Mouse (Mus musculus): ENCODE results near the gene Pak1ip1.

Pak1ip1 gene

DNA sequence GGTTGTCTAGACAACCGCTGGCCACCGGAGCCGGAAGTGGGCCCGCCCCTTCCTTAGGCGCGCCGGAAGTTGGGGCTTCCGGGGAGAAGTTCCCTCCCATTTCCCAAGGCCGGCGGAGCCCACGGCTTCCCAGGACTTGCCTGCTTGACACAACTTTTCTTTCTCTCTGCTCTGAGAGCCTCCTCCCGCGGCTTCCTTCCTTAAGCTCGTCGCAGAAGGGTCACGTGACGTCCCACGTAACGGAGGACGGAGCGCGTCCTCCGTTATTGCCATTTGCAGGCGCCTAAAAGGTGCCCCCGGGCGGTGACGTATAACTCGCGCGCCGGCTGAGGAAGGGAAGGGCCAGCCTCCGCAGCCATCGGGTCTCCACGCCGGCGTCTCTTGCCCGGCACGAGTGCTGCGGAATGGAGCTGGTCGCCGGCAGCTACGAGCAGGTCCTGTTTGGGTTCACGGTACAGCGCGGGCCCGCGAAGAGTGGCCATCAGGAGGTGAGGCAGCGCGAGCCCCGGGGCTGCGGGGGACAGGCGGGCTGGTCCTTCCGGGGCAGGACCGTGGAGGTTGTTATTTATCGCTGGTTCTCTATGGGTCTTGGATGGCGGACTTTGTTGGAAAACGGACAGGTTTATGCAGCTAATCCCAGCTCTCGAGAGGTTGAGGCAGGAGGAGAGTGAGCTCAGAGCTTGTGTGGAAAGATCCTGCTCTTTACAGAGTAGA, at the start of gene Pak1ip1:
TSS of gene Pak1ip1 (plus strand) at position 98 of the 714 bp plus-strand sequence.
- DNase-seq (ENCODE audit: low read depth, low spot score) = peak; percentile 94
- no peaks in the 10 kb centered on the region for H3K27me3 ChIP-seq (ENCODE audit: control insufficient read depth, insufficient read depth, low read length, poor library complexity, severe bottlenecking)
- H3K36me3 ChIP-seq (ENCODE audit: control insufficient read depth, insufficient read depth, low read length, poor library complexity, severe bottlenecking) = peaks cover 4% of the 10 kb centered on the region; the same call in 1 of the 2 replicates

GRCm38 (mm10) chr13:40951386-40951976, 49.3 kb upstream of the Pak1ip1 start:
- Histone ChIP-seq H3K27me3 (ENCODE audit: control insufficient read depth, insufficient read depth, low read length, poor library complexity, severe bottlenecking) (no peaks in the 10 kb centered on the region), H3K36me3 (ENCODE audit: control insufficient read depth, insufficient read depth, low read length, poor library complexity, severe bottlenecking) (no peaks in the 10 kb centered on the region)
- no peak for DNase-seq (ENCODE audit: low read depth, low spot score)

GRCm38 (mm10) chr13:40953231-40953630, 47.6 kb upstream of the Pak1ip1 start:
- no peaks in the 10 kb centered on the region for H3K27me3 ChIP-seq (ENCODE audit: control insufficient read depth, insufficient read depth, low read length, poor library complexity, severe bottlenecking)
- DNase-seq (ENCODE audit: low read depth, low spot score) = no peak

DNA sequence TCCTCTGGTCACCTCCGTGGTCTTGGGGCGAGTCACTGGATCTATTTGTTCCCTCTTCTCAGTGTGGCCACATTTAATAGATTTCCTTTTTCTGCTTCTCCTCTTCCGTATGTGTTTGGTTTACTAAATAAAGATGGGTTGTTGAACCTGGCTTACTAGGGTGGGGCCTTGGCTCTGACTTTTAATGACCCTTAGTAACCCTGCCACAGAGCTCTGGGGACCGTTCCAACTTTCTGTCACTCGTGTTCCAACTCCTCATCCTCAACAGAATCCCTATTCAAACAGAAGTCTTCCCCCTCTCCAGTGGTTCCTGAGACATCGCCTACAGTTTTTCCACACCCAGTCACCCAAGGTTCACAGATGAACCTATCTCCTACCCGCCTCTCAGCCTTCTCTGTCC, 45.0 kb upstream of the Pak1ip1 start:
- no peak for DNase-seq (ENCODE audit: low read depth, low spot score)
- Histone ChIP-seq H3K36me3 (ENCODE audit: control insufficient read depth, insufficient read depth, low read length, poor library complexity, severe bottlenecking) (no peaks in the 10 kb centered on the region), H3K27me3 (ENCODE audit: control insufficient read depth, insufficient read depth, low read length, poor library complexity, severe bottlenecking) (no peaks in the 10 kb centered on the region)

More at GRCm38 (mm10) chr13:40953231-40953630, 47.6 kb upstream of the Pak1ip1 start:
- no peaks in the 10 kb centered on the region for H3K36me3 ChIP-seq (ENCODE audit: control insufficient read depth, insufficient read depth, low read length, poor library complexity, severe bottlenecking)

- DNase-seq (ENCODE audit: low read depth, low spot score) = no peak
- Histone ChIP-seq H3K27me3 (ENCODE audit: control insufficient read depth, insufficient read depth, low read length, poor library complexity, severe bottlenecking) (no peaks in the 10 kb centered on the region), H3K36me3 (ENCODE audit: control insufficient read depth, insufficient read depth, low read length, poor library complexity, severe bottlenecking) (no peaks in the 10 kb centered on the region)
Observed at GRCm38 (mm10) chr13:40967609-40968008, 33.2 kb upstream of the Pak1ip1 start.

GRCm38 (mm10) chr13:40968564-40968963, 32.3 kb upstream of the Pak1ip1 start:
- Histone ChIP-seq H3K27me3 (ENCODE audit: control insufficient read depth, insufficient read depth, low read length, poor library complexity, severe bottlenecking) (no peaks in the 10 kb centered on the region), H3K36me3 (ENCODE audit: control insufficient read depth, insufficient read depth, low read length, poor library complexity, severe bottlenecking) (no peaks in the 10 kb centered on the region)
- DNase-seq (ENCODE audit: low read depth, low spot score) = peak; percentile 2

GRCm38 (mm10) chr13:40969761-40970390, 30.9 kb upstream of the Pak1ip1 start:
- H3K36me3 ChIP-seq (ENCODE audit: control insufficient read depth, insufficient read depth, low read length, poor library complexity, severe bottlenecking) = no peaks in the 10 kb centered on the region
- DNase-seq (ENCODE audit: low read depth, low spot score) = no peak
- no peaks in the 10 kb centered on the region for H3K27me3 ChIP-seq (ENCODE audit: control insufficient read depth, insufficient read depth, low read length, poor library complexity, severe bottlenecking)

GRCm38 (mm10) chr13:40971261-40971660, 29.6 kb upstream of the Pak1ip1 start:
- Histone ChIP-seq H3K36me3 (ENCODE audit: control insufficient read depth, insufficient read depth, low read length, poor library complexity, severe bottlenecking) (no peaks in the 10 kb centered on the region), H3K27me3 (ENCODE audit: control insufficient read depth, insufficient read depth, low read length, poor library complexity, severe bottlenecking) (no peaks in the 10 kb centered on the region)
- DNase-seq (ENCODE audit: low read depth, low spot score) = no peak

DNA sequence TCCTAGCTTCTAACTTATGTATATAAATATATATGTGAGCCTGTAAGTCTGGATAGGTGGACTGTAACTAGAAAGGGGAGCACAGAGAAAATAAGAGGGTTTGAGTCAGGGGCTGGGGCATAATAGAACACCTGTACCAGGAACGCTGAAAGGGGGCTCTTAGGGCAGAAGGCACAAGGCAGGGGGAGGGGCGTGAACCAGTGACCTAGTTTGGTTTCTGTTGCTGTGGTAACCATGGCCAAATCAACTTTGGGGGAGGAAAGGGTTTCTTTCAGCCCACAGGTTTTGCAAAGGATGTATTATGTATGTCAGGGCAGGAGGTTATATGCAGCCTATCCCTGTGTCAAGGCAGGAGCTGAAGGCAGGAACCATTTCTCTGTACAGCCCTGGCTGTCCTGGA, 29.0 kb upstream of the Pak1ip1 start:
- DNase-seq (ENCODE audit: low read depth, low spot score) = no peak

GRCm38 (mm10) chr13:40972976-40973375, 27.8 kb upstream of the Pak1ip1 start:
- H3K27me3 ChIP-seq (ENCODE audit: control insufficient read depth, insufficient read depth, low read length, poor library complexity, severe bottlenecking) = no peaks in the 10 kb centered on the region
- no peaks in the 10 kb centered on the region for H3K36me3 ChIP-seq (ENCODE audit: control insufficient read depth, insufficient read depth, low read length, poor library complexity, severe bottlenecking)
- no peak for DNase-seq (ENCODE audit: low read depth, low spot score)

More for the DNA sequence above, 29.0 kb upstream of the Pak1ip1 start:
- Histone ChIP-seq H3K27me3 (ENCODE audit: control insufficient read depth, insufficient read depth, low read length, poor library complexity, severe bottlenecking) (no peaks in the 10 kb centered on the region), H3K36me3 (ENCODE audit: control insufficient read depth, insufficient read depth, low read length, poor library complexity, severe bottlenecking) (no peaks in the 10 kb centered on the region)

DNA sequence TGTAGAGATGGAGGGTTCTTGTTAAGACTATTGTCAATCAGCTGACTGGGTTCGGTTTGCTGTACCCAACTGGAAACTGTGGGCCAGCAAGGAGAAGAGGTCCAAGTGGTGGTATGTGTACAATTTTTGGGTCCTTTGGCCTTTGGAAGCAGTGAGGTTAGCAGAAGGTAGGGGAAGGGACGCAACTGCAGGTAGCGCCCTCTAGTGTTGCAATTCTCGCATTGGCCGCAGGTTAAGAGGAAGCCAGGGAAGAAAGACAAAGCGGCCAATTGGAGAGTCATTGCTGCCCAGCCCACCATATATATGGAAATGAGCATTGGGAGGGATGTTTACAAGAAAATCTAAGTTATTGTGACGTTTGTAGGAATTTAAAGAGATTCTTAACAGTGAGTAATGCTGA, 23.2 kb upstream of the Pak1ip1 start:
- peak; percentile 55 for DNase-seq (ENCODE audit: low read depth, low spot score)
- Histone ChIP-seq H3K27me3 (ENCODE audit: control insufficient read depth, insufficient read depth, low read length, poor library complexity, severe bottlenecking) (no peaks in the 10 kb centered on the region), H3K36me3 (ENCODE audit: control insufficient read depth, insufficient read depth, low read length, poor library complexity, severe bottlenecking) (no peaks in the 10 kb centered on the region)

DNA sequence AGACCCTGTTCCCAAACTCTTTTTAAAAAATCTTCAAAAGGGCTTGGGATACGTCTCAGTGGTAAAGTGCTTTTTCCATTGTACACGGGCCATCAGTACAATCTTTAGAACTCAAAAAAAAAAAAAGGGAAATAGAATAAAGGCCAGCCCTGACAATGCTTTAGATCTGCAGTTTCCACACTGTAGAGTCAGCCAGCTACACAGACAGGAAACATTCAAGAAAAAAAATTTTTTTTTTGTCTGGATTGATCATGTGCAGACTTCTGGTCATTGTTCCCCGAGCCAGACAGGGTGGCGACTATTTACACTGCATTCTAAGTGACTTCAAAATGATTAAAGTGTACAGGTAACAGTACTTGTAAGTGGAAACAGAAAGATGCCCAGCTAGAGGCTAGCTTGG, 22.2 kb upstream of the Pak1ip1 start:
- no peak for DNase-seq (ENCODE audit: low read depth, low spot score)
- Histone ChIP-seq H3K36me3 (ENCODE audit: control insufficient read depth, insufficient read depth, low read length, poor library complexity, severe bottlenecking) (no peaks in the 10 kb centered on the region), H3K27me3 (ENCODE audit: control insufficient read depth, insufficient read depth, low read length, poor library complexity, severe bottlenecking) (no peaks in the 10 kb centered on the region)

DNA sequence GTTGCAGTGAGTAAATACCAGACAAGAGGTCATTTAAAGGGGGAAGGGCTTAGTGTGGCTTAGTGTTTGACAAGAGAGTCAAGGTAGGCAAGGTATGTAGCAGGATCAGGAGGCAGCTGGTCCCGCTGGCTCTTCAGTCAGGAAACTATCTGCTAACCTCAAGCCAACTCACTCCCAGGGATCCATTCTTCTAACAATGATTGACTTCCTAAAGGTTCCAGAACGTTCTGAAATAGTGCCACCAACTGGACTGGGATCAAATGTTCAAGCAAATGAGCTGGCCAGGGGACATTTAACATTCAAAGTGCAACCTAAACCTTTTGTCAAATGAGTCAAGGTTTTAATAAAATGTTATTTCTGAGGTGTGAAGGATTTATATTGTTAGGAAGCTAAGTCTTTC, 21.5 kb upstream of the Pak1ip1 start:
- no peak for DNase-seq (ENCODE audit: low read depth, low spot score)
- no peaks in the 10 kb centered on the region for H3K27me3 ChIP-seq (ENCODE audit: control insufficient read depth, insufficient read depth, low read length, poor library complexity, severe bottlenecking)
- H3K36me3 ChIP-seq (ENCODE audit: control insufficient read depth, insufficient read depth, low read length, poor library complexity, severe bottlenecking) = no peaks in the 10 kb centered on the region

GRCm38 (mm10) chr13:40982759-40983158, 18.1 kb upstream of the Pak1ip1 start:
- H3K27me3 ChIP-seq (ENCODE audit: control insufficient read depth, insufficient read depth, low read length, poor library complexity, severe bottlenecking) = no peaks in the 10 kb centered on the region
- DNase-seq (ENCODE audit: low read depth, low spot score) = no peak
- no peaks in the 10 kb centered on the region for H3K36me3 ChIP-seq (ENCODE audit: control insufficient read depth, insufficient read depth, low read length, poor library complexity, severe bottlenecking)

GRCm38 (mm10) chr13:40986081-40986480, 14.7 kb upstream of the Pak1ip1 start:
- no peaks in the 10 kb centered on the region for H3K27me3 ChIP-seq (ENCODE audit: control insufficient read depth, insufficient read depth, low read length, poor library complexity, severe bottlenecking)
- DNase-seq (ENCODE audit: low read depth, low spot score) = no peak

More at GRCm38 (mm10) chr13:40986081-40986480, 14.7 kb upstream of the Pak1ip1 start:
- H3K36me3 ChIP-seq (ENCODE audit: control insufficient read depth, insufficient read depth, low read length, poor library complexity, severe bottlenecking) = no peaks in the 10 kb centered on the region

All from splenic B cell, adult 2 months (primary cell).